Mouse (Mus musculus): ENCODE measurements around the gene Disp2.

DNA sequence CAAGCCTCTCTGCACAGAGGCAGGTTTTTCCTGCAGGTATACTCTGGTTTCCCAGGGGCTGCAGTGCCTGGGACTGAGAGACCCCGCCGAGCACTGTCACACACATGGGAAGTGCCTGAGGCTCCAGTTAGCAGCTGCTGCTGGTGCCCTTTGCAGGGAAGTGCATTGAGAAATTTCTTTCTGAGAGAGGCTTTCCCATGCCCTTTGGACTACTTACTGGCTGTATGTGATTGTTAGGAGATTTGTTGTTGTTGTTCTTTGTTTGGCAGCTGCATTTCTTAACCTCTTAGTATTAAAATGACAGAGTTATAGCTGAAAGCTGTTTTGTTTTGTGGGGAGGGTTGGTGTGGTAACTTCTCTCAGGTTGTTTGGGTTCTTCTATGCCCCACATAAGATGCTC is 31.3 kb downstream of the Disp2 start:
- TF ChIP-seq CTCF (IDR thresholded peaks at IDR 0.05; ENCODE audit: control insufficient read depth, insufficient read depth, low read length), result no peak
- no peak for TF ChIP-seq POLR2A (IDR thresholded peaks at IDR 0.05; ENCODE audit: borderline replicate concordance, control insufficient read depth, low read depth, low read length)

Data from bone marrow, adult 2 months (tissue).